Mouse (Mus musculus): ENCODE data around the gene Dctpp1. TPM values are rescaled to one million over a fixed set of nuclear protein-coding genes. Genes with fewer than 3 reads are reported as not detected.
"Not testable (repeated sequence)": the region's sequence is repeated elsewhere in the genome, so short reads cannot be mapped to it uniquely, and the experiment has no call there.

Gene Dctpp1
- polyA plus RNA-seq, 1 experiment from 2014 or later = 193 TPM

DNA sequence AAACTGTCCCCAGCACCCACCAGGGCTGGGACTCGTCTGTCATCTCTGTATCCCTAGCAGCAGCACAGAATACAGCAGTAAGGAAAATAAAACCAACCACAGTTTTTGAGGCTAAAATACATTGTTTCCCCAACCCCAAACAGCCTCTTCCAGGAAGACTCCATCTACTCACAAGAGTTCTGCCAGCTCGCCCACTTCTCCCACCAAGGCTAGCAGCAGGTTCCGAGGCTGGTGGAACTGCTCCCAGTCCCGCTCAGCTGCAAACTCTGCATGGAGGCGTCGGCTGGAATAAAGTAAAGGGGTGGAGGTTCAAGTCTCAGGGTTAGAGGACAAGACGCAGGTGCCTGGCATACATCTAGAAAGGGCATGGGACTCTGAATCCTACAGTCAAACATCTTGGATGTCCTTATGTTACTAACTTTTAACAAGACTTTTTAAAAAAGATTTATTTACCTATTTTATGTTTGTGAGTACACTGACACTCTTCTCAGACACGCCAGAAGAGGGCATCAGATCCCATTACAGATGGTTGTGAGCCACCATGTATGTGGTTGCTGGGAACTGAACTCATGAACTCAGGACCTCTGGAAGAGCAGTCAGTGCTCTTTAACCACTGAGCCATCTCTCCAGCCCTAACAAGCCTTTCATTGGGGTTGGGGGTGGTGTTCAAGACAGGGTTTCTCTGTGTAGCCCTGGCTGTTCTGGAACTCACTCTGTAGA is 1.2 kb downstream of the Dctpp1 start:
- H3K36me3 ChIP-seq (ENCODE audit: control insufficient read depth, insufficient read depth, low read length) = no peaks in the 10 kb centered on the region
- ATAC-seq (ENCODE audit: low FRiP score) = no peak
- no peak overlapping the region for H3K27ac ChIP-seq (ENCODE audit: low read depth, low read length)
- no peaks in the 10 kb centered on the region for H3K9me3 ChIP-seq (ENCODE audit: control insufficient read depth, low read length)
- H3K4me3 ChIP-seq (ENCODE audit: low read depth, low read length) = peak overlapping the region; percentile 69
- no peak for DNase-seq (ENCODE audit: low spot score)
- 71% methylated on average over 8 of the region's 8 CpGs for whole genome bisulfite sequencing
- peak overlapping the region; percentile 62 for H3K4me2 ChIP-seq (replicated peaks; ENCODE audit: low read depth, low read length)
- no peaks in the 10 kb centered on the region for H3K27me3 ChIP-seq (ENCODE audit: control insufficient read depth, insufficient read depth, low read length)
- H3K9ac ChIP-seq (ENCODE audit: low read depth, low read length) = no peak overlapping the region
- H3K4me1 ChIP-seq (replicated peaks; ENCODE audit: control insufficient read depth, insufficient read depth, low read length) = peaks cover 2% of the 10 kb centered on the region; the same call in 1 of the 2 replicates

DNA sequence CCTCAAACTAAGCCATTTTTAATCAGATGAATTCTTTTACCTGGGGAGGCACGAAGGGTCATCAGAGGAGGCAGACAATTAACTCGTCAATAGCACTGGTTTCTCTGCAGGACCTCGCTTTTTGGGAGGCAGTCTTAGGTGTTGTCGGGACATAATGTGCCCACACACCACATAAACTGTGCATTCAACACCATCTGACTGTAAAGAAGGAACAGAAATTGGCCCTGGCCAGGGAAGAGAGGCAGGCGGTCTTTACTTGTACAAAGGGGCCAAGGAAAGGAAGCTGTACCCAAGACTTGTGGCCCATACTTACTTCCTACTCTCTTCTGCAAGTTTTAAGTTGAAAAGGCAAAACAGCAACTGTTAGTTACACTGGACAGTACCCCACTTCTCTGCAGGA is 4.0 kb downstream of the Dctpp1 start:
- ATAC-seq (ENCODE audit: low FRiP score) (no peak), DNase-seq (ENCODE audit: low spot score) (no peak)
- no peaks in the 10 kb centered on the region for H3K36me3 ChIP-seq (ENCODE audit: control insufficient read depth, insufficient read depth, low read length)
- H3K27me3 ChIP-seq (ENCODE audit: control insufficient read depth, insufficient read depth, low read length) = no peaks in the 10 kb centered on the region
- H3K4me1 ChIP-seq (replicated peaks; ENCODE audit: control insufficient read depth, insufficient read depth, low read length) = peaks cover 2% of the 10 kb centered on the region
- no peak overlapping the region for H3K9ac ChIP-seq (ENCODE audit: low read depth, low read length)
- WGBS = 84% methylated on average over 5 of the region's 5 CpGs
- no peak overlapping the region for H3K4me3 ChIP-seq (ENCODE audit: low read depth, low read length)
- no peaks in the 10 kb centered on the region for H3K9me3 ChIP-seq (ENCODE audit: control insufficient read depth, low read length)
- no peak overlapping the region for H3K27ac ChIP-seq (ENCODE audit: low read depth, low read length)
- H3K4me2 ChIP-seq (replicated peaks; ENCODE audit: low read depth, low read length) = no peak overlapping the region

DNA sequence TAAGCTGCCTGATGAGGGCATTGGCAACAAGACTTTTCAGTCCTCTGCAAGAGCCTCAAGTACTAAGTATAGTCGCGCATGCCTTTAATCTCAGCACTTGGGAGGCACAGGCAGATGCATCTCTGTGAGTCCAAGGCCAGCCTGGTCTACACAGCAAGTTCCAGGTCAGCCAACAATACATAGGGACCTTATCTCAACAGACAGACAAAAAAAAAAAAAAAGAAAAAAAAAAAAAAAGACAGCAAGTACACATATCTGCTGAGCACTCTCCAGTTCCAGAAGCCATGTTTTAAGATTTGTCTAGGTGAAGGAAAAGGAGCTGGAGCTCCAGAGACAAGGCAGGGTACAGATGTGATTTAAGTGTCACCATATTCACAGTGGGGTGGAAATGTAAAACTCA is 4.5 kb downstream of the Dctpp1 start:
- Histone ChIP-seq H3K27me3 (ENCODE audit: control insufficient read depth, insufficient read depth, low read length) (no peaks in the 10 kb centered on the region), H3K36me3 (ENCODE audit: control insufficient read depth, insufficient read depth, low read length) (no peaks in the 10 kb centered on the region), H3K4me1 (replicated peaks; ENCODE audit: control insufficient read depth, insufficient read depth, low read length) (peaks cover 2% of the 10 kb centered on the region), H3K27ac (ENCODE audit: low read depth, low read length) (no peak overlapping the region), H3K9ac (ENCODE audit: low read depth, low read length) (no peak overlapping the region), H3K4me2 (replicated peaks; ENCODE audit: low read depth, low read length) (no peak overlapping the region), H3K9me3 (ENCODE audit: control insufficient read depth, low read length) (no peaks in the 10 kb centered on the region), H3K4me3 (ENCODE audit: low read depth, low read length) (no peak overlapping the region)
- DNase-seq (ENCODE audit: low spot score) = no peak
- no peak for ATAC-seq (ENCODE audit: low FRiP score)
- WGBS = 90% methylated on average over 2 of the region's 2 CpGs

DNA sequence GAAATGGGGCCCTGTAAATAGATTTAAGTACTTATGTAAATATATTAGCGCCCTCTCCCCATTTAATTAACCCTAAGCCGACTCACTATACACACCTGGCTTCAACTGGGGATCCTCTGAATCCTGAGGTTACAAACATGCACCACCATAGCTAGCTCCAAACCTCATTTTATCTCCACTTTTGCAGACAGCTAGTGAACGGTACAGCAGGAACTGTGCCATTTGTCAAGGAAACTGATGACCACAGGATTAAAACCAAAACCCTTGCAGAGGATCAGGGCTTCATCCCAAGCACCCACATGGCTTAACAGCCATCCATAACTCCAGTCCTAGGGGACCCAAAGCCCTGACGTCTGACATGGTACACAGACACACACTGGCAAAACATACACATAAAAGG is 5.5 kb downstream of the Dctpp1 start:
- Histone ChIP-seq H3K9ac (ENCODE audit: low read depth, low read length) (peak overlapping the region; percentile 72; the same call in 1 of the 2 replicates), H3K27me3 (ENCODE audit: control insufficient read depth, insufficient read depth, low read length) (no peaks in the 10 kb centered on the region), H3K4me3 (ENCODE audit: low read depth, low read length) (peak overlapping the region; percentile 50), H3K36me3 (ENCODE audit: control insufficient read depth, insufficient read depth, low read length) (no peaks in the 10 kb centered on the region), H3K4me2 (replicated peaks; ENCODE audit: low read depth, low read length) (peak overlapping the region; percentile 80), H3K9me3 (ENCODE audit: control insufficient read depth, low read length) (no peaks in the 10 kb centered on the region), H3K27ac (ENCODE audit: low read depth, low read length) (no peak overlapping the region; the same call in 1 of the 2 replicates), H3K4me1 (replicated peaks; ENCODE audit: control insufficient read depth, insufficient read depth, low read length) (peaks cover 2% of the 10 kb centered on the region)
- WGBS = 38% methylated on average over 4 of the region's 4 CpGs
- ATAC-seq (ENCODE audit: low FRiP score) = no peak
- DNase-seq (ENCODE audit: low spot score) = no peak

DNA sequence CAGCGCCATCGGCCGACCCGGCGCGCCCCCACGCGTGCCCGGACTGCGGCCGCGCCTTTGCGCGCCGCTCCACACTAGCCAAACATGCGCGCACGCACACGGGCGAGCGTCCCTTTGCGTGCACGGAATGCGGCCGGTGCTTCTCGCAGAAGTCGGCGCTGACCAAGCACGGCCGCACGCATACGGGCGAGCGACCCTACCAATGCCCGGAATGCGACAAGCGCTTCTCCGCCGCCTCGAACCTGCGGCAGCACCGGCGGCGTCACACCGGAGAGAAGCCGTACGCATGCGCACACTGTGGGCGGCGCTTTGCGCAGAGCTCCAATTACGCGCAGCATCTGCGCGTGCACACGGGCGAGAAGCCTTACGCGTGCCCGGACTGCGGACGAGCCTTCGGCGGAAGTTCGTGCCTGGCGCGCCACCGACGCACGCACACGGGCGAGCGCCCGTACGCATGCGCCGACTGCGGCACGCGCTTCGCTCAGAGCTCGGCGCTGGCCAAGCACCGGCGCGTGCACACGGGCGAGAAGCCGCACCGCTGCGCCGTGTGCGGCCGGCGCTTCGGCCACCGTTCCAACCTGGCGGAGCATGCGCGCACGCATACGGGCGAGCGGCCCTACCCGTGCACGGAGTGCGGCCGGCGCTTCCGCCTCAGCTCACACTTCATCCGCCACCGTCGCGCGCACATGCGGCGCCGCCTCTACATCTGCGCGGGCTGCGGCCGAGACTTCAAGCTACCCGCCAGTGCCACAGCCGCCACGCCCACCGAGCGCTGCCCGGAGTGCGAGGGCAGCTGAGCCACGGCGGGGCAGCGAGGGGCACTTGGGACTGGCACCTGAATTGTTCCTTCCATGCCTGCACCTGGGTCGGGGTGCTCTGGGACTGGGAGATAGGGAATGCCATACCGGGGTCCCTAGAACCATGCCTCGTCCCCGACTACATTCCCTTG is 6.4 kb downstream of the Dctpp1 start:
- H3K27ac ChIP-seq (ENCODE audit: low read depth, low read length) = peak overlapping the region; percentile 87
- H3K4me3 ChIP-seq (ENCODE audit: low read depth, low read length) = peak overlapping the region; percentile 50
- DNase-seq (ENCODE audit: low spot score) = peak; percentile 99
- H3K36me3 ChIP-seq (ENCODE audit: control insufficient read depth, insufficient read depth, low read length) = no peaks in the 10 kb centered on the region
- peak overlapping the region; percentile 72 for H3K9ac ChIP-seq (ENCODE audit: low read depth, low read length)
- peak overlapping the region; percentile 80 for H3K4me2 ChIP-seq (replicated peaks; ENCODE audit: low read depth, low read length)
- H3K4me1 ChIP-seq (replicated peaks; ENCODE audit: control insufficient read depth, insufficient read depth, low read length) = peaks cover 2% of the 10 kb centered on the region
- WGBS = 1% methylated on average over 132 of the region's 136 CpGs
- no peaks in the 10 kb centered on the region for H3K27me3 ChIP-seq (ENCODE audit: control insufficient read depth, insufficient read depth, low read length)
- peak; percentile 96 for ATAC-seq (ENCODE audit: low FRiP score)
- H3K9me3 ChIP-seq (ENCODE audit: control insufficient read depth, low read length) = no peaks in the 10 kb centered on the region

DNA sequence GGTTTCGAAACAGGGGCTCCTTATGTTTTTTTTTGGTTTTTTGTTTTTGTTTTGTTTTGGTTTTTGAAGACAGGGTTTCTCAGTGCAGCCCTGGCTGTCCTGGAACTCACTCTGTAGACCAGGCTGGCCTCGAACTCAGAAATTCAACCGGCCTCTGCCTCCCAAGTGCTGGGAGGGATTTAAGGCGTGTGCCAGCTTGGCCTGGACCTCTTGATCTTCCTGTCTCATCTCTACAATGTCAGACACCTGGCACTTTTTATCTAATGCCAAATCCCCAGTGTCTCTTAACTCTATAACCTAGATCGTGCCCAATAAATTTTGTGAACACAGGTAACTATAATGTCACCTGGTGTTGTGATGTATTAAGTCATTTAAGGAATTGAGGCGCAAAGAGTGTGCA is 7.2 kb downstream of the Dctpp1 start:
- peak overlapping the region; percentile 87 for H3K27ac ChIP-seq (ENCODE audit: low read depth, low read length)
- DNase-seq (ENCODE audit: low spot score) (no peak), ATAC-seq (ENCODE audit: low FRiP score) (no peak)
- WGBS = 84% methylated on average over 6 of the region's 6 CpGs
- no peaks in the 10 kb centered on the region for H3K9me3 ChIP-seq (ENCODE audit: control insufficient read depth, low read length)
- no peaks in the 10 kb centered on the region for H3K27me3 ChIP-seq (ENCODE audit: control insufficient read depth, insufficient read depth, low read length)
- H3K36me3 ChIP-seq (ENCODE audit: control insufficient read depth, insufficient read depth, low read length) = no peaks in the 10 kb centered on the region
- H3K4me3 ChIP-seq (ENCODE audit: low read depth, low read length) = peak overlapping the region; percentile 50
- no peaks in the 10 kb centered on the region; the same call in none of the 2 replicates for H3K4me1 ChIP-seq (replicated peaks; ENCODE audit: control insufficient read depth, insufficient read depth, low read length)
- peak overlapping the region; percentile 70 for H3K9ac ChIP-seq (ENCODE audit: low read depth, low read length)
- peak overlapping the region; percentile 80 for H3K4me2 ChIP-seq (replicated peaks; ENCODE audit: low read depth, low read length)

DNA sequence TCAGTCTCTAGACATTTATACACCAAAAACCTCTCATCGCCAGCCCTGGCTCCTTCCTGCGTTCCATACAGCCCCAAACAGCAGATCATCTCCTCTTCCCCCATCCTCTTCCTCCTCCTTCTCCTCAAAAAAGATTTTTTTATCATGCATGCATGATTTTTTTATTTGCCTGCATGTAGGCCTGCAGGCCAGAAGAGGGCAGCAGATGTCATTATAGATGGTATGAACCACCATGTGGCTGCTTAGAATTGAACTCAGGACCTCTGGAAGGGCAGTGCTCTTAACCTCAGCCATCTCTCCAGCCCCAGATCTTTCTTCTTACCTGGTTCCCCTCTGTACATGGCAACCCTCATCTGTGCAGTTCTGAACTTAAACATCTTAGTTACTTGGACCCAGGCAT is 8.1 kb downstream of the Dctpp1 start:
- 96% methylated on average over 2 of the region's 2 CpGs for WGBS
- H3K4me3 ChIP-seq (ENCODE audit: low read depth, low read length) = no peak overlapping the region

DNA sequence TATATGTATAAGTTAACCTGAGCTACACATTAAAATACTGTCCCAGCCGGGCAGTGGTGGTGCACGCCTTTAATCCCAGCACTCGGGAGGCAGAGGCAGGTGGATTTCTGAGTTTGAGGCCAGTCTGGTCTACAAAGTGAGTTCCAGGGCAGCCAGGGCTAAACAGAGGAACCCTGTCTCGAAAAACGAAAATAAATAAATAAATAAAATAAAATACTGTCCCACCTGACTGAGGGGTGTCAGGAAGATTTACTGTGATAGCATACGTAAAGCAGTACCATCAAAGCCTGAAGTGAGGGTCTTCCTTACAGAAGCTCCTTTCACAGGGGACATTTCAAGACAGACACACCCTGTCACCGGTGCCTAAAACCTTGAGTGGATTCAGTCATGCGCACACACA is 10.0 kb downstream of the Dctpp1 start:
- not testable (repeated sequence) for H3K9me3 ChIP-seq (ENCODE audit: control insufficient read depth, low read length); H3K36me3 ChIP-seq (ENCODE audit: control insufficient read depth, insufficient read depth, low read length); ATAC-seq (ENCODE audit: low FRiP score); H3K4me1 ChIP-seq (replicated peaks; ENCODE audit: control insufficient read depth, insufficient read depth, low read length); H3K27ac ChIP-seq (ENCODE audit: low read depth, low read length); H3K4me2 ChIP-seq (replicated peaks; ENCODE audit: low read depth, low read length); H3K27me3 ChIP-seq (ENCODE audit: control insufficient read depth, insufficient read depth, low read length); H3K9ac ChIP-seq (ENCODE audit: low read depth, low read length); DNase-seq (ENCODE audit: low spot score); H3K4me3 ChIP-seq (ENCODE audit: low read depth, low read length)
- 95% methylated on average over 8 of the region's 8 CpGs for WGBS

More for the DNA sequence above, 8.1 kb downstream of the Dctpp1 start:
- H3K9ac ChIP-seq (ENCODE audit: low read depth, low read length) = no peak overlapping the region
- no peak overlapping the region for H3K27ac ChIP-seq (ENCODE audit: low read depth, low read length)
- no peaks in the 10 kb centered on the region for H3K9me3 ChIP-seq (ENCODE audit: control insufficient read depth, low read length)
- ATAC-seq (ENCODE audit: low FRiP score) = no peak
- no peaks in the 10 kb centered on the region for H3K27me3 ChIP-seq (ENCODE audit: control insufficient read depth, insufficient read depth, low read length)
- H3K4me2 ChIP-seq (replicated peaks; ENCODE audit: low read depth, low read length) = no peak overlapping the region
- no peaks in the 10 kb centered on the region; the same call in none of the 2 replicates for H3K4me1 ChIP-seq (replicated peaks; ENCODE audit: control insufficient read depth, insufficient read depth, low read length)
- H3K36me3 ChIP-seq (ENCODE audit: control insufficient read depth, insufficient read depth, low read length) = no peaks in the 10 kb centered on the region
- peak; percentile 51 for DNase-seq (ENCODE audit: low spot score)
